Mouse (Mus musculus) adrenal gland, postnatal 4 days (tissue): Measurements from ENCODE around the gene Slc25a47. TPM values are rescaled to one million over a fixed set of nuclear protein-coding genes. Genes with fewer than 3 reads are reported as not detected.

Experiments used
- DNase-seq, 2 experiments: peaks; one replicate each; pipeline ENCODE4 v3.0.0; 2021 to 2022; ENCODE audit warnings: low spot score in 2 of 2, mixed read lengths in 2 of 2
- microRNA-seq: library from miRNA; unstranded; fragments of <30 nt; microRNA quantifications from one replicate; pipeline ENCODE4 v1.2.0, GENCODE M21; 2021
- total RNA-seq, 2 experiments: library from RNA; stranded (reverse); gene quantifications; 2 replicates each; pipeline ENCODE4 v1.2.3; 2021

Gene Slc25a47
- total RNA-seq, 2 experiments from 2014 or later, result 14.1 to 44.8 TPM

- DNase-seq, result no peak
These were observed 70.6 kb downstream of the Slc25a47 start for GRCm38 (mm10) chr12:108906398-108906797.

Small RNA genes lying within 50 kb of the gene (microRNA-seq; reads per million reads assigned to microRNA genes)
- gene Mir345, result 72.8 reads per million, percentile 42 among the genes with 10 or more reads in this experiment

Other genes with a start within 250 kb of the Slc25a47 start
- under 1 TPM in 1 of 2 experiments, not detected in 1; 0.28 TPM for gene Degs2, start 133.7 kb upstream of the Slc25a47 start, total RNA-seq
- gene Yy1, start 43.1 kb upstream of the Slc25a47 start, total RNA-seq, result 10 to 100 TPM; 70.1 to 75.3 TPM
- 1 to 10 TPM; 8.7 to 9.6 TPM for gene Slc25a29, start 163 bp upstream of the Slc25a47 start, total RNA-seq
- 1 to 10 TPM; 3.4 to 7.5 TPM for gene Wdr25, start 57.6 kb downstream of the Slc25a47 start, total RNA-seq
- gene Wars, start 58.1 kb downstream of the Slc25a47 start, total RNA-seq, result 10 to 100 TPM; 54.9 to 59.9 TPM
- 10 to 100 TPM; 16.6 to 19.7 TPM for gene Begain, start 232.2 kb downstream of the Slc25a47 start, total RNA-seq